Mouse (Mus musculus): ENCODE measurements around the gene Gm20721. TPM values are rescaled to one million over a fixed set of nuclear protein-coding genes. Genes with fewer than 3 reads are reported as not detected.
"Not testable (repeated sequence)": the region's sequence is repeated elsewhere in the genome, so short reads cannot be mapped to it uniquely, and the experiment has no call there.

The Gm20721 gene
- polyA plus RNA-seq, 1 experiment from 2014 or later: 8.9 TPM

DNA sequence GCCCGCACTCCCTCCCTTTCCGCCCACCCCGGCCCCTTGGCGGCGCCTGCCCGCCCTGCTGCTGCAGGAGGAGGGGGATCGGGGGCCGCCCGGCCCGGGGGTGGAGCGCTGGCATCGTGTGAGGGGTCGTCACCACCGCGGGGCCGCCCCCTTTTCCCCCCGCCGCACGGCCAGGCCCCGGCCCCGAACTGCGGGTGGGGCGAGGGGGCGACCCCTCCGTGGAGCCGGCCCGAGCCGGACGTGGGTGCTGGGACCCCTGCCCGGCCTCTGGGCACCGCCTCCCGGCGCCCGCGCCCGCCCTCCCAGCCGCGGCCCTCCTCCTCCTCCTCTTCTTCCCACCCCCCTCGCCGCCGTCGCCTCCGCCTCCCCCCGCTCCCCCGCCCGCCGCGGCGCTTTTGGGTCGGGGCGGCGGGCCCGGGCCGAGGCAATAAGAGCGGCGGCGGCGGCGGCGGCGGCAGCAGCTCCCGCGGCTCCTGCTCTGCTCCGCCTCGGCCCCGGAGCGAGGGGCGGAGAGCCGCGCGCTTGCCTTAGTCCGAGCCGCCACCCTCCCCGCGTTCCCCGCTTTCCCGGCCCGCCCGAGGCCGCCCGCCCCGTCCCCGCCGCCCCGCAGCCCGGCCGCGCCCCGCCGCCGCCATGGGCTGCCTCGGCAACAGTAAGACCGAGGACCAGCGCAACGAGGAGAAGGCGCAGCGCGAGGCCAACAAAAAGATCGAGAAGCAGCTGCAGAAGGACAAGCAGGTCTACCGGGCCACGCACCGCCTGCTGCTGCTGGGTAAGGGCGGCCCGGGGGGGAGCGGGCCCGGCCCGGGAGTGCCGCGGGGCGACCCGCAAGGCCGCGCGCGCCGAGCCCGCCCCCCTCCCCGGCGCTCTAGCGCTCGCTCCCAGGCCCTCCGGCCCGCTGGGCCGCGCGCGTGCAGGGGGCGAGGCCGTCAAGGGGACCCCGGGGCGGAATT lies 16.6 kb downstream of the Gm20721 start:
- peak overlapping the region; percentile 74 for H3K4me2 ChIP-seq
- under 1% methylated on average over 86 of the region's 131 CpGs for whole genome bisulfite sequencing
- peaks cover 36% of the 10 kb centered on the region for H3K4me1 ChIP-seq (replicated peaks)
- H3K36me3 ChIP-seq: peaks cover 7% of the 10 kb centered on the region
- H3K9me3 ChIP-seq (replicated peaks): peaks cover 8% of the 10 kb centered on the region; the same call in 1 of the 2 replicates
- ATAC-seq (ENCODE audit: insufficient number of reproducible peaks, low FRiP score): peak; percentile 87
- H3K27me3 ChIP-seq (replicated peaks): no peaks in the 10 kb centered on the region
- peak overlapping the region; percentile 99 for H3K4me3 ChIP-seq
- H3K9ac ChIP-seq: peak overlapping the region; percentile 100
- peak overlapping the region; percentile 100 for H3K27ac ChIP-seq (ENCODE audit: poor library complexity, severe bottlenecking)

DNA sequence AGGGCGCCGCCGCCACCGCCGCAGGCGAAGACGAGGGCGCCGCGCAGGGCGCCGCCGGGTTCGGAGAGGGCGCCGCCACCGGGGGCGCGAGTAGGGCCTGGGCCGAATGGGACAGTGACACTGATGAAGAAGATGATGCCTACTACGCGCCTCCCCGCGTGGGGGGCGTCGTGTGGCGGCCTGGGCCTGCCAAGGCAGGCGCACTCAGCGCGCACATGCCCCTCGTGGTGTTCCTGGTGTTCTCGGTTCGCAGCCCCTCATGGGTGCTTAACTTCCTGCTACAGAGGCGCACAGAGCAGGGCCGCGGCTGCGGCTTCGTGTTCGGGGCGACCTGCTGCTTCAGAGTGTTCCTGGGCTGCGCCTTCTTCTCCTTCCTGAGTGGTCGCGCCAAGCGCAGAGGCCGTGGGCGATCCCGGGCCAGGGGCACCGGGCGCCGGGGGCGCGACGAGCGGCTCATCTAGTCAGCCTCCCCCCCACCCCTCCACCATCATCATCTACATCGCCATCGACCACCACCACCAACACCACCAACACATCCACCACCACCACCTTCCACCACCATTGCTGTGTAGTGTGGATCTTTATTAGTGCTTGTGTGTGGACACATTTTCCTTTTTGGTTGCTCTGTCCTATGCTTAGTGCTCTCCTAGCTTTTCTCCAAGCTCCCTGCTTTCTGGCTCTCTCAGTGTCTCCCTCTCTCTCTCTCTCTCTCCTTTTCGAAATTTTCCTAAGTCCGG lies 17.4 kb downstream of the Gm20721 start:
- no peak for ATAC-seq (ENCODE audit: insufficient number of reproducible peaks, low FRiP score)
- peak overlapping the region; percentile 74 for H3K4me2 ChIP-seq
- peaks cover 27% of the 10 kb centered on the region for H3K4me1 ChIP-seq (replicated peaks)
- H3K27me3 ChIP-seq (replicated peaks): no peaks in the 10 kb centered on the region
- 0 out of 2 replicates have a peak, but pooled peaks cover 2% of the 10 kb centered on the region for H3K36me3 ChIP-seq
- WGBS: 38% methylated on average over 53 of the region's 58 CpGs
- peak overlapping the region; percentile 99 for H3K4me3 ChIP-seq
- H3K27ac ChIP-seq (ENCODE audit: poor library complexity, severe bottlenecking): peak overlapping the region; percentile 100
- H3K9ac ChIP-seq: peak overlapping the region; percentile 100
- peaks cover 8% of the 10 kb centered on the region; the same call in 1 of the 2 replicates for H3K9me3 ChIP-seq (replicated peaks)

DNA sequence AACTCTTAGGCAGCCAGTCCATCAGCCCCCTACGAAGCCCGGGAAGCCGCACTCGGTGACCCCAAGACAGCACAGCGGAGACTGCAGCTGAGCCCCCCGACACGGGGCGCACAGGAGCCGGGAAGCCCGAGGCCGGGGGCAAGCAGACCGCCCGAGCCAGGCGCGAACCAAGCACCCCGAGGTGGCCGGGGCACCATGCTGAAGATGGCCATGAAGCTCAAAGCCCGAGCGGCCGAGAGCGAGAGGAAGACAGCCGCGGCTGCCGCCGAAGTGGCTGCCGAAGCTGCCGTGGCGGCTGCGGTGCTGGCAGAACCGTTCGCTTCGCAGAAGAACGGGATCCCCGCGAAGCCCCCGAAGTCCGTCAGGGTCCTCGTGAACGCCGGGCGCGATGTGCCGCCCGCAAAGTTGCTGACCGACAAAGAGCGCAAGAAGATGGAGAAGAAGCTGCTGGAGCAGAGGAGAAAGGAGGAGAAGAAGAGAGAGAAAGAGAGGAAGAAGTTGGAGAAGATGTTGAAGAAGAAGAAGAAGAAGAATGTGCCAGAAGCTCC lies 18.1 kb downstream of the Gm20721 start:
- H3K4me3 ChIP-seq: peak overlapping the region; percentile 99
- H3K4me1 ChIP-seq (replicated peaks): peaks cover 21% of the 10 kb centered on the region
- no peak for ATAC-seq (ENCODE audit: insufficient number of reproducible peaks, low FRiP score)
- H3K9ac ChIP-seq: peak overlapping the region; percentile 100
- peaks cover 8% of the 10 kb centered on the region; the same call in 1 of the 2 replicates for H3K9me3 ChIP-seq (replicated peaks)
- H3K27me3 ChIP-seq (replicated peaks): no peaks in the 10 kb centered on the region
- H3K4me2 ChIP-seq: peak overlapping the region; percentile 74
- H3K27ac ChIP-seq (ENCODE audit: poor library complexity, severe bottlenecking): peak overlapping the region; percentile 100; the same call in 1 of the 2 replicates
- H3K36me3 ChIP-seq: no peaks in the 10 kb centered on the region
- 45% methylated on average over 46 of the region's 46 CpGs for WGBS

DNA sequence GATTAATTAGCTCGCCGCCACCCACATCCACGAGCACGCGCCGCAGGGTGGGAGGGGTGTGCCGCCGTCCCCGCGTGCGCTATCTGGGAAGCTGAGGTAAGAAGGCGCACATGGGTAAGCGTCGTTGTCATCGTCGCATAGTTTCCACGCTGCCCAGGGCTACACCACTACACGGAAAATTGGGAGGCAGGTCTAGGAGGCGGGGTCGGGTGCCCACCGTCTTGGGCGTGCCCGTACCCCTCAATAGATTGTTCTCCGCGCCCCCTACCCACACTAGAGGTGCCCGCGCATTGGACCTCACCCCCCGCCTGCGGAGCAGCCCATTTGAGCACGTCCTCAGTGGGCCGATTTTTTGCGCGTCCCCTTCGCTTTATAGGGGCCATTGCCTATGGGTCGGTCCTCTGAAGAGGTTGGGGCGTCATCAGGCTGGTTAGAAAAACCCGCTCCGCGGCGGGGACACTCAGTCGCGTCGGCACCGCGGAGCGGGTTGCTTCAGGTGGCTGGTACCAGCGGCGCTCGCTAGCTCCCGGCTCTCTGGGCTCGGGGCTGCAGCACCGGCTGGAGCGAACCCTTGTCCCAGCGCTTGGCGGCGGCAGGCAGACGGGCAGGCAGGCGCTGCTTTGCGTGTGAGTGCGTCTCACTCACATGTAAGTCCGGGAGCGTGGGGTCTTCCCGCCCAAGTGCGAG lies 19.1 kb downstream of the Gm20721 start:
- peak overlapping the region; percentile 64 for H3K9ac ChIP-seq
- H3K36me3 ChIP-seq: no peaks in the 10 kb centered on the region
- peaks cover 15% of the 10 kb centered on the region for H3K4me1 ChIP-seq (replicated peaks)
- no peaks in the 10 kb centered on the region for H3K27me3 ChIP-seq (replicated peaks)
- WGBS: 52% methylated on average over 64 of the region's 64 CpGs
- H3K9me3 ChIP-seq (replicated peaks): peaks cover 8% of the 10 kb centered on the region; the same call in 1 of the 2 replicates
- H3K4me2 ChIP-seq: peak overlapping the region; percentile 74
- H3K4me3 ChIP-seq: peak overlapping the region; percentile 99
- no peak overlapping the region for H3K27ac ChIP-seq (ENCODE audit: poor library complexity, severe bottlenecking)
- peak; percentile 54 for ATAC-seq (ENCODE audit: insufficient number of reproducible peaks, low FRiP score)

DNA sequence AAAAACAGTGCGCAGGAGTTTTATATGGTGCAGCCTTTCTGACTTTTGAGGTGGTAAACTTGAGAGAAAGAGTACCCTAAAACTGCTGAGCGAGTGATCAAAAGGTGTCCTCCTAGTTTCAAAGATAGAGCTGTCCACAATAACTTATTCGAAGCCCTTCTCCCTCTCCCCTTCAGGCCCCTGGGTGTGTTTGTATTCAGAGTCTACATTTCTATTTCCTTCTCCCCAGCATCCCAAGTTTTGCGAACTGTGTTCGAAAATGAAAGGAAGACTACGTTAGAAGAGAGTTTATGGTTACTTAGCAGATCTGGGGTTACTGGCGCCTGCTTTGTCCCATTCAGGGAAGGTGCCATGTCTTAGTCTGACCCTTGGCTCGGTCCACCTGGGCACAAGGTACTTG lies 20.0 kb downstream of the Gm20721 start:
- Histone ChIP-seq H3K4me1 (replicated peaks) (peaks cover 11% of the 10 kb centered on the region), H3K27ac (ENCODE audit: poor library complexity, severe bottlenecking) (no peak overlapping the region), H3K27me3 (replicated peaks) (no peaks in the 10 kb centered on the region), H3K4me2 (peak overlapping the region; percentile 74), H3K36me3 (no peaks in the 10 kb centered on the region), H3K9ac (peak overlapping the region; percentile 48; the same call in 1 of the 2 replicates), H3K9me3 (replicated peaks) (peaks cover 8% of the 10 kb centered on the region; the same call in 1 of the 2 replicates), H3K4me3 (peak overlapping the region; percentile 99)
- no peak for ATAC-seq (ENCODE audit: insufficient number of reproducible peaks, low FRiP score)
- 67% methylated on average over 8 of the region's 8 CpGs for WGBS

DNA sequence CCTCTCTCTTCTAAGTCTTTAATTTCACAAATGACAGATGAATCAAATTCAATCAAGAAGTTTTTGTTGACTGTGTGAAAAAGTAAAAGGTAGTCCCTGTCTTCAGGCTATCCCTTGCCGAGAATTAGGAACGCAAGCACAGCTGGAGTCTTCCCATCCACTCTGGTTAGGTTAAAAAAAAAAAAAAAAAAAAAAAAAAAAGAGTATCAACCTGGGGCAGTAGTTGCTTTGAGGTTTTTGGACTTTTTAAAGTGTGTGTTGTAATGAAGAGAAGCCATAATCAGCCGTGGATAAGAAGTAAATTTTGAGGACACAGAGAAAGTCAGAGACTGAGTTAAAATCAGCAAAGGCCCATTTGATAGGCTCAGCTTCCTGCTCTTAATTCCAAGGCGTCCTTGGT lies 20.5 kb downstream of the Gm20721 start:
- H3K9ac ChIP-seq: no peak overlapping the region
- H3K4me3 ChIP-seq: 0 out of 2 replicates have a peak overlapping the region, but pooled peaks have one; percentile 99
- H3K4me1 ChIP-seq (replicated peaks): peaks cover 11% of the 10 kb centered on the region
- H3K36me3 ChIP-seq: no peaks in the 10 kb centered on the region
- 68% methylated on average over 4 of the region's 4 CpGs for WGBS
- no peaks in the 10 kb centered on the region for H3K27me3 ChIP-seq (replicated peaks)
- H3K9me3 ChIP-seq (replicated peaks): peaks cover 8% of the 10 kb centered on the region; the same call in 1 of the 2 replicates
- no peak for ATAC-seq (ENCODE audit: insufficient number of reproducible peaks, low FRiP score)
- H3K27ac ChIP-seq (ENCODE audit: poor library complexity, severe bottlenecking): no peak overlapping the region
- 0 out of 2 replicates have a peak overlapping the region, but pooled peaks have one; percentile 74 for H3K4me2 ChIP-seq

DNA sequence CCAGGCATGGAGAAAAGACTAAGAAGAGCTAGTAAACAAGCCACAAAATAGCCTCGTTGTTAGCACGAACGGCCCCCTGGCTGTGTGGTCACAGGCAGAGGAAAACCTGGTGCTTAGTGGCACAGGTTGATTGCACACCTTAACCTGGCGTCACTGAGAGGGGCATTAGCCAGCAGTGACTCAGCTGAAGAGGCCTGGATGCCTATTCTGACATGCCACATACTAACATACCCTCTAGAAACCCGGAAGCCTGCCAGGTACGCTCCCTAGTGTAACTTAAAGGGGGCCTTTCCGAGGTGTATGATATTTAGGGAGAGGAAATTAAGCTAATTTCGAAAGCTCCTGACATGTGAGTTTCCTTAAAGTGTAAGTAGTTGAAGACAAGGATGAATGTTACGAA lies 29.9 kb downstream of the Gm20721 start:
- Histone ChIP-seq H3K4me1 (replicated peaks) (no peaks in the 10 kb centered on the region; the same call in 1 of the 2 replicates), H3K9me3 (replicated peaks) (no peaks in the 10 kb centered on the region), H3K36me3 (no peaks in the 10 kb centered on the region), H3K4me2 (no peak overlapping the region), H3K9ac (no peak overlapping the region), H3K27ac (ENCODE audit: poor library complexity, severe bottlenecking) (no peak overlapping the region), H3K27me3 (replicated peaks) (no peaks in the 10 kb centered on the region), H3K4me3 (no peak overlapping the region)
- no peak for ATAC-seq (ENCODE audit: insufficient number of reproducible peaks, low FRiP score)
- WGBS: 86% methylated on average over 9 of the region's 9 CpGs

DNA sequence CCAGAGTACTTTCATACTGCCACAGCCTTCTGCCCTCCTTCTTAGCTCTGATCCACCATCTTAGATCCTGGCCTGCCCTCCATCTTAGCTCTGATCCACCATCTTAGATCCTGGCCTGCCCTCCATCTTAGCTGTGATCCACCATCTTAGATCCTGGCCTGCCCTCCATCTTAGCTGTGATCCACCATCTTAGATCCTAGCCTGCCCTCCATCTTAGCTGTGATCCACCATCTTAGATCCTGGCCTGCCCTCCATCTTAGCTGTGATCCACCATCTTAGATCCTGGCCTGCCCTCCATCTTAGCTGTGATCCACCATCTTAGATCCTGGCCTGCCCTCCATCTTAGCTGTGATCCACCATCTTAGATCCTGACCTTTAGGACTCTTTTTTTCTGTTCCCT lies 31.1 kb downstream of the Gm20721 start:
- H3K4me1 ChIP-seq (replicated peaks); H3K27ac ChIP-seq (ENCODE audit: poor library complexity, severe bottlenecking); ATAC-seq (ENCODE audit: insufficient number of reproducible peaks, low FRiP score); H3K4me3 ChIP-seq; H3K9me3 ChIP-seq (replicated peaks); H3K4me2 ChIP-seq; H3K9ac ChIP-seq; H3K27me3 ChIP-seq (replicated peaks); H3K36me3 ChIP-seq: not testable (repeated sequence)

DNA sequence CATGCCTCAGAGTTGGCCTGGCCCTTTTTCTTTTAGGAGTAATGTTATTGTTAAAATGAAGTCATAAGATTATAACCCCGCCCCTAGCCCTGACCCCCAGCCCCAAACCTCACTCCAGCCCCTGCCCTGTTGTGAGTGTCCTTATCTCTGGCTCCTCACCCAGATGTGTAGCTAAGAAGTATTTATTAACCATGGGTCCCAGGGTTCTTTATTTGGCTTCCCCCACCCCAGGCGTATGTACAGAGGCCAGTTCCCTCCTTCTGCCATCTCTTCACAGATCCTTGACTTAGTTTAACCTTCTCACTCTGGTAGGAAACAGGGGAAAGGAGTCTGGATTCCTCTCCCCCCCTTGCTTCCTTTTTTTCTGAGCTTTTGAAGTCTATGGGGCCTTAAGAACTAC lies 33.9 kb downstream of the Gm20721 start:
- H3K27me3 ChIP-seq (replicated peaks): 0 out of 2 replicates have a peak, but pooled peaks cover 3% of the 10 kb centered on the region
- no peak overlapping the region for H3K27ac ChIP-seq (ENCODE audit: poor library complexity, severe bottlenecking)
- WGBS: 86% methylated on average over 2 of the region's 2 CpGs
- no peak overlapping the region for H3K4me2 ChIP-seq
- no peaks in the 10 kb centered on the region for H3K9me3 ChIP-seq (replicated peaks)
- no peak overlapping the region for H3K9ac ChIP-seq
- H3K4me1 ChIP-seq (replicated peaks): peaks cover 3% of the 10 kb centered on the region; the same call in 1 of the 2 replicates
- ATAC-seq (ENCODE audit: insufficient number of reproducible peaks, low FRiP score): no peak
- H3K36me3 ChIP-seq: no peaks in the 10 kb centered on the region
- no peak overlapping the region for H3K4me3 ChIP-seq

DNA sequence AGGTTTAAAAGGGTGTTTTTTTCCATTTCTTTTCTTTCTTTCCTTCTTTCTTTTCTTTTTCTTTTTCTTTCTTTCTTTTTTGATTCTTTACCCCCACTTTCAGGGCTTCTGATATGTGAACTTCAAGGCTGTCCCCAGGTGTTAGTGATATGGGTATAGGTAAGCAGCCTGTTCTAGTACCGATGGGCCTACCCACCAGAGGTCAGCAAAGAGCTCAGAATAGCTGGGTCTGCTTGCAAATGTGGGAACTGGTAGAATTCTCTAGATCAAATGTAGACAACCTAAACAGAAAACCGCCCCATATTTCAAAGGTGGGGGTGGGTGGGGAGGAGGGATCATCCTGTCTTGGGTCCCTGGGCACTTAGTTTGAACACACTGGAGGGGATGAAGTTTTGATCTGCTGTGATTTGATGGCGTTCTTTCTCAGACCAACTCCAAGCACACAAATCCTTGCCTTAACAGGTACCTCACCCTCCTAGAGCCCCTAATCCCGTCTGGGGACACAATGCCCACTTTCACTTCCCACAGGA lies 34.3 kb downstream of the Gm20721 start:
- Histone ChIP-seq H3K27me3 (replicated peaks) (0 out of 2 replicates have a peak, but pooled peaks cover 3% of the 10 kb centered on the region), H3K9me3 (replicated peaks) (no peaks in the 10 kb centered on the region), H3K4me3 (no peak overlapping the region), H3K27ac (ENCODE audit: poor library complexity, severe bottlenecking) (no peak overlapping the region), H3K36me3 (no peaks in the 10 kb centered on the region), H3K9ac (no peak overlapping the region), H3K4me2 (no peak overlapping the region), H3K4me1 (replicated peaks) (peaks cover 3% of the 10 kb centered on the region; the same call in 1 of the 2 replicates)
- ATAC-seq (ENCODE audit: insufficient number of reproducible peaks, low FRiP score): peak; percentile 76
- 34% methylated on average over 4 of the region's 4 CpGs for WGBS

Data from heart, embryonic 12.5 days (tissue).